Mouse (Mus musculus): ENCODE results near the gene Slc15a4. TPM values are rescaled to one million over a fixed set of nuclear protein-coding genes. Genes with fewer than 3 reads are reported as not detected.

The Slc15a4 gene
- total RNA-seq, 2 experiments from 2014 or later: 21.4 to 21.9 TPM

DNA sequence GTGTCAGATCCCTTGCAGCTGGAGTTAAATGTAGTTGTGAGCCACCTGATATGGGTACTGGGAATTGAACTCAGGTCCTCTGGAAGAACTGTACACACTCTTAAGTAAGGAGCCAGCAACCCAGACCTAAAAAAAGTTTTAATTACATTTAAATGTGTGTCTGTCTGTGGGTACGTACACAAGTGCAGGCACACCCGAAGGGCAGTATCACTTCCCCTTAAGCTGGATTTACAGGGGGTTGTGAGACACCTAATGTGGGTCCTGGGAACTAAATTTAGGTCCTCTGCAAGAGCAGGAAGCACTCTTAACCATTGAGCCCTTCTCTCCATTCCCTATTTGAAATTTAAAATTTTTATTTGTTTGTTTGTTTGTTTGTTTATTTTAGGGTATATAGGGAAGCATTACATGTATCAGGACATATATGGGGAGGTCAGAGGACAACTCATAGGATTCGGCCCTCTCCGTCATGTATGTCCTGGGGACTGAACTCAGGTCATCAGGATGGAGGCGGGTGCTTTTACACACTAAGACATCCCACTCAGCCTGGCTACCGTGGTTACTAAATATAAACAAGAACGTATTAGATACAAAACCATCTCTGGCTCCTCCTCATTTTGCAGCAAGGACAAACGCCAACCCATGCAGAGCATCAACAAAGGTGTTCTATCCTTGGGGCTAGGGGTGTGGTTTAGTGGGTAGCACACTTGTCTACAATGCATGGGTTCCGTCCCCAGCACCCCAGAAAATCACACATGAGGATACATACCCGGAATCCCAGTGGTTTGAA, 8.1 kb downstream of the Slc15a4 start:
- DNase-seq (ENCODE audit: extremely low spot score in 1 of 2, low spot score in 2 of 2): no peak
- intact Hi-C loops (cut with DNase I): no loop called here

DNA sequence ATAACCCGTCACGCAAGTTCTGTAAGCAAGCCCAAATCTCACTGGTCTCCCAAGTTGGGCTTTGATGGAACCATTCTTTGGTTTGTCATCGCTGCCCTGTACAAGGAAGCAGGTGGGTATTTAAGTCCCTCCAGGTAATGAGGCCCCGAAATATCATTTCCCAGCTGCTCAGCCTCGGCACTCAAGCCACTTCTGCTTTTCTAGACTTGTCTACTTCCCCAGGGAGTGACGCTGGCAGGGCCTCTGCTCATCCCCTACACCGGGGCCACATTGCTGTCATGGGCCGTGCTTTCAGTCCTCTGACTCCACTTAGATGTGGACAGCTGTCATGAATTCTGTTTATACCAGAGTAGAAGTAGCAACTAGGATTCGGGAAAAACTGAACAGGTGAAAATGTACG, 11.6 kb downstream of the Slc15a4 start:
- DNase-seq (ENCODE audit: extremely low spot score in 1 of 2, low spot score in 2 of 2): no peak
- intact Hi-C loops (cut with DNase I): no loop called here

- intact Hi-C loops (cut with DNase I): no loop called here
- no peak for DNase-seq (ENCODE audit: extremely low spot score in 1 of 2, low spot score in 2 of 2)
Observed at GRCm38 (mm10) chr5:127620371-127620770, 12.3 kb downstream of the Slc15a4 start.

- intact Hi-C loops (cut with DNase I): loop anchor here (10.0 kb wide), 1 partner anchor 876 kb away; no protein-coding TSS in a partner anchor
Observed at GRCm38 (mm10) chr5:127618834-127619233, 13.9 kb downstream of the Slc15a4 start.

GRCm38 (mm10) chr5:127616884-127617635, 15.6 kb downstream of the Slc15a4 start:
- intact Hi-C loops (cut with DNase I): loop anchor here (10.0 kb wide), 1 partner anchor 878 kb away; no protein-coding TSS in a partner anchor
- peak; percentile 98 to 99 for DNase-seq (ENCODE audit: extremely low spot score in 1 of 2, low spot score in 2 of 2)

More at GRCm38 (mm10) chr5:127618834-127619233, 13.9 kb downstream of the Slc15a4 start:
- DNase-seq (ENCODE audit: extremely low spot score in 1 of 2, low spot score in 2 of 2): no peak

GRCm38 (mm10) chr5:127616151-127616550, 16.5 kb downstream of the Slc15a4 start:
- intact Hi-C loops (cut with DNase I): loop anchor here (10.0 kb wide), 1 partner anchor 879 kb away; no protein-coding TSS in a partner anchor
- DNase-seq (ENCODE audit: extremely low spot score in 1 of 2, low spot score in 2 of 2): no peak

DNA sequence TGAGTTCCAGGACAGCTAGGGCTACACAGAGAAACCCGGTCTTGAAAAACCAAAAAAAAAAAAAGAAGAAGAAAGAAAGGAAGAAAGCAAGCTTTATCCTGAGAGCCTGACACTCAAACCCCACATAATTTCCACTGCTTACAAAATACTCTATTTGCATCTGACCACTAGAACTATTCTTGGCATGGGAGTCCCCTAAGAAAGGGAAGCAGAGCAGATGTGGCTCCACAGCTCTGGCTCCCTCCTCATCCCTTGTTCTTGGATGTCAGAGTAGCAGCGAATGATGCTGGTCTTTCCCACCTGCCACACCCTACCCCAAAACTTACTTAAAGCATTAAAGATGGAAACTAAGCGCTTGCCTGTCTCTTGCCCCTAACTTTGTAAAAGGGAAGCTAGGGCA, 17.2 kb downstream of the Slc15a4 start:
- intact Hi-C loops (cut with DNase I): loop anchor here (10.0 kb wide), 1 partner anchor 879 kb away; no protein-coding TSS in a partner anchor
- DNase-seq (ENCODE audit: extremely low spot score in 1 of 2, low spot score in 2 of 2): no peak

GRCm38 (mm10) chr5:127612397-127612796, 20.3 kb downstream of the Slc15a4 start:
- intact Hi-C loops (cut with DNase I): loop anchor here (10.0 kb wide), 1 partner anchor 882 kb away; no protein-coding TSS in a partner anchor
- DNase-seq (ENCODE audit: extremely low spot score in 1 of 2, low spot score in 2 of 2): no peak

GRCm38 (mm10) chr5:127611881-127612280, 20.8 kb downstream of the Slc15a4 start:
- no peak for DNase-seq (ENCODE audit: extremely low spot score in 1 of 2, low spot score in 2 of 2)
- intact Hi-C loops (cut with DNase I): loop anchor here (10.0 kb wide), 1 partner anchor 883 kb away; no protein-coding TSS in a partner anchor

DNA sequence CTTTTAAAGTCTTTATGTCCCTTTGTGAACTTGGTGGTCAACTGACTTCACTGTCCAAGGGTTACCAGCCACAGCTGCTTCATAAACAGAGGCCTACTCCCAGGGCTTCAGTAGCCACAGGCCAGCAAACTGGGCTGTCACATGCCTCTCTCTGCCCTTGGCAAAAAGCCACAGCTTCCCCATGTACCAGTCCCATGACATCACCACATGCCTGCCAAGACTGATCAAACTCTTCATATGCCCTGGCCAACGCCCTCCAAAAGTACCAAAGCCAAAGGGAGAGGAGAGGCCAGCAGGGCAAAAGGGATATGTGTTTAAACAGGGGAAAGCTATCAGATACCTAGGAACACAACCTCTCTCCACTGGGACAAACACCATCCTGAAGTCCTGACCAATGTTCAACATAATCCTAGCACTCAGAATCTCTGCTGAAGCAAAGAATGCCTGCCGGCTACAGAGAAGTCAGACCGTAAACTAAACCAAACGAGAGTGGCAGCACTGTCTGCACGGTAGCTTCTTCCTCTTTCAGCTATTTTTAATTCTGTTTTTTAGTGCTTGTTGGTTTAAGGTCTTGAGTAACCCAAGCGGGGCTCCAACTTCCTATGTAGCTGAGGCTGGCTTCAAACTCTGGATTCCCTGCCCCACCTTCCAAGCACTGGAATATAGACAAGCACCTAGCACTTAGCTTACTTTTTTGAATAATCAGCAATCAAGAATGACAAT, 21.7 kb downstream of the Slc15a4 start:
- intact Hi-C loops (cut with DNase I): loop anchor here (10.0 kb wide), 1 partner anchor 884 kb away; no protein-coding TSS in a partner anchor
- peak in 1 of 2 experiments; percentile 64 for DNase-seq (ENCODE audit: extremely low spot score in 1 of 2, low spot score in 2 of 2)

DNA sequence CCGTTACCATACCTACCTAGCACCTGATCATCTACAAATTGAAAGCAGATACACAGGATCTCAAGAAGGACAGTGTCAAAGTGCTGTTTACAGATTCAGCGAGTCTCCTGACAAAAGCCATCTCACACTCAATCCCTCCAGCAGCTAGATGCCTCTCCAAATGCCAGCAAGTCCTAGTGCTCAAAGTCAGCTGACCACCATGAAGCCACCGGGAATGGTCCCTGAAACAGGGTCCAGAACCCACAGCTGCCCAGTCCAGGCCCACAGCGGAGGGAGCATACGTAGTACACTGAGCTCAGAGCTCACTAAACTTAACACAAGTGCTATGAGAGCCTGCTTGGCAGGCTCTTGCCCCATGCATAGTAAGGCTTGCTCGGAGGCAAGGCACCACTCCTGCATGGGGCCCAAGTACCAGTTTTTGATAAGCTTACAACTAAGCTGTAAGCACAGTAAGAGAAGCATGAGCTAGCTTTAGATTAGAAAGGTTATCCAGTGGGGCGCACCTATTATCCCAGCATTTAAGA, 23.4 kb downstream of the Slc15a4 start:
- intact Hi-C loops (cut with DNase I): no loop called here
- no peak for DNase-seq (ENCODE audit: extremely low spot score in 1 of 2, low spot score in 2 of 2)

- DNase-seq (ENCODE audit: extremely low spot score in 1 of 2, low spot score in 2 of 2): no peak
- intact Hi-C loops (cut with DNase I): no loop called here
Observed at GRCm38 (mm10) chr5:127607507-127607906, 25.2 kb downstream of the Slc15a4 start.

DNA sequence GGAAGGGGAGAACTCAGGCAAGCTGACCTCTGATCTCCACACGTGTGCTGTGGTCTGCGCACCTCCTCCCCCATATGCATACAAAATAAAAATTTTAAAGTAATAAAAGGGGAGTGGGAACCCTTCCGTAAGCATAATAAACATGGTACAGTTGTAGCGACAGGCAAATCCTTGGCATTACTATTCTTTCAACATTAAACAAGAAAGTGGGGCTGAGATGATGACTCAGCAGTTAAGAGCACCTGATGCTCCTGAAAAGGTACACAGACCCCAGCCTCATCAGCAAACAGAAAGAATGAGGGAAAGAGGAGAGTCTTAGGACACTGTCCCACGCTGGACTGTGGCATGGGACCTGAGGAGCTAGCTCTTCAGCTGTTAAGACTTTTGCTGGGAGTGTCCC, 29.7 kb downstream of the Slc15a4 start:
- no peak for DNase-seq (ENCODE audit: extremely low spot score in 1 of 2, low spot score in 2 of 2)
- intact Hi-C loops (cut with DNase I): no loop called here

- no peak for DNase-seq (ENCODE audit: extremely low spot score in 1 of 2, low spot score in 2 of 2)
- intact Hi-C loops (cut with DNase I): no loop called here
Observed at GRCm38 (mm10) chr5:127596862-127597261, 35.8 kb downstream of the Slc15a4 start.

- intact Hi-C loops (cut with DNase I): no loop called here
- no peak for DNase-seq (ENCODE audit: extremely low spot score in 1 of 2, low spot score in 2 of 2)
Observed at GRCm38 (mm10) chr5:127595676-127596075, 37.0 kb downstream of the Slc15a4 start.

DNA sequence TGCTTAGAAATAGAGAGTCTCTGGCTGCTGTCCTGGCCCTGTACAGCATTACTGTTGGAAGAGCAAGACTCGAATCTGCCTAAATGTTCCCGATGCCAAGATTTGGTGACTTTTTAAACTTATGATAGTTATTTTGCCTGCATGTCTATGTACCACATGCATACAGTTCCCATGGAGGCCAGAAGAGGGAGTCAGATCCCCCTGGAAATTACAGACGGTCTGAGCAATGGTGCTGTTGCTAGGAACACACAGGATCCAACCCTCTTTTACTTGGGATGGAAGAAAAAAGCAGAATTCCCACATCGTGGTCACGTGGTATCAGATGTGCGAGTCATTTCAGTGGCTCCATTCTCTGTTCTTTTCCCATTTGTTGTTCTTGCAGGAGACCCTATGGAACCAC, 39.8 kb downstream of the Slc15a4 start:
- DNase-seq (ENCODE audit: extremely low spot score in 1 of 2, low spot score in 2 of 2): peak in 1 of 2 experiments; percentile 36
- intact Hi-C loops (cut with DNase I): loop anchor here (5.0 kb wide), 1 partner anchor 849 kb away; no protein-coding TSS in a partner anchor

DNA sequence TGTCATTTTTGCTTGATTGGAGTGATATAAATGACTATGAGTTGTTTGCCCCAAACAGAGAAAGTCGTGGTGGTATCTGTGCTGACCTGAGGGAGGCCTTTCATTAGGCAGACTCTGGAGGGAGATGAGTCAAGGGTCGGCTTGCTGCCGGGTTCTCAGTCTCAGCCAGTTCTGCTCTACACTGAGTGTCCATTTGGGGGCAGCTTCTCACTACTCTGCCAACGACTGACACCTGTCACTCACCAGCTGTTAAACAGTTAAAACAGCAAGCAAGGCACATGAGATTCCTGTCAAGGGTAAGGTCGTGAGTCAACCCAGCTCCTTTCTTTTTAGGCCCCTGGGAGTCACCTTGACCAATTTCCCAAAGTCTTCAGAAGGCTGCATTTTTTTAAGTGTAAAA, 40.3 kb downstream of the Slc15a4 start:
- DNase-seq (ENCODE audit: extremely low spot score in 1 of 2, low spot score in 2 of 2): no peak
- intact Hi-C loops (cut with DNase I): loop anchor here (5.0 kb wide), 1 partner anchor 850 kb away; no protein-coding TSS in a partner anchor

DNA sequence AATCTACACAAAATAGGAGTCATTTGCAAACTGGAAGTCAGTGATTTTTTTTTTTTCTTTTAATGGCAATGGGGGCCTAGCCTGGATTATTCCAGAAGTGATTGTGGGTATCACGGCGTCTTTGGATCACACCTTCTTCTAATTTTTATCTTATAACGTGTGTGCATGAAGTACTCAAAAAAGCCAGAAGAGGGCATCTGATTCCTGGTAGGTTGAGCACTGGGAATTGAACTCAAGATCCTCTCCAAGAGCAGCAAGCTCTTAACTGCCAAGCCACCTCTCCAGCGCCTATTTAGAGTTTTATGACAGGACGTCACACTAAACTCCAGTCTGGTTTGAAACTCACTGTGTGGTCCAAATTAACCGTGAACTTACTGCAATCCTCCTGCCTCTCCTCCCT, 44.8 kb downstream of the Slc15a4 start:
- intact Hi-C loops (cut with DNase I): no loop called here
- no peak for DNase-seq (ENCODE audit: extremely low spot score in 1 of 2, low spot score in 2 of 2)

GRCm38 (mm10) chr5:127583658-127584057, 49.0 kb downstream of the Slc15a4 start:
- intact Hi-C loops (cut with DNase I): no loop called here
- DNase-seq (ENCODE audit: extremely low spot score in 1 of 2, low spot score in 2 of 2): no peak
